Mouse (Mus musculus): Measurements from ENCODE around the gene Flrt1.
"Not testable (repeated sequence)": the region's sequence is repeated elsewhere in the genome, so short reads cannot be mapped to it uniquely, and the experiment has no call there.

GRCm38 (mm10) chr19:7075336-7075735 lies 30.2 kb downstream of the Flrt1 start:
- not testable (repeated sequence) for TF ChIP-seq POLR2A, POLR2AphosphoS2 (IDR thresholded peaks at IDR 0.05; ENCODE audit: insufficient read length, low read depth)
